Mouse (Mus musculus): ENCODE data around the gene Vmn1r178. TPM values are rescaled to one million over a fixed set of nuclear protein-coding genes. Genes with fewer than 3 reads are reported as not detected.
"Not testable (repeated sequence)": the region's sequence is repeated elsewhere in the genome, so short reads cannot be mapped to it uniquely, and the experiment has no call there.

The Vmn1r178 gene
- polyA plus RNA-seq (2014; fragmentation: Nextera tagmentation; extraction: Ambion mirVana) = not detected in 2 replicates

- Histone ChIP-seq H3K27ac (replicated peaks; ENCODE audit: low read depth, low read length) (no peak within 1 kb of the TSS), H3K27me3 (ENCODE audit: control insufficient read depth, insufficient read depth, low read length) (no peaks in the 10 kb centered on the region), H3K9ac (replicated peaks; ENCODE audit: low read length) (no peak within 1 kb of the TSS), H3K4me2 (ENCODE audit: low read length) (no peak within 1 kb of the TSS), H3K4me3 (replicated peaks; ENCODE audit: low read depth, low read length) (no peak within 1 kb of the TSS), H3K9me3 (ENCODE audit: control insufficient read depth, low read length) (peaks cover 9% of the 10 kb centered on the region; the same call in 1 of the 2 replicates), H3K36me3 (ENCODE audit: control insufficient read depth, insufficient read depth, low read length) (no peaks in the 10 kb centered on the region), H3K4me1 (ENCODE audit: control insufficient read depth, insufficient read depth, low read length) (no peaks in the 10 kb centered on the region)
- WGBS = 85% methylated on average over 1 of the region's 1 CpGs
- DNase-seq = no peak
- ATAC-seq (ENCODE audit: low FRiP score, low TSS enrichment) = no peak
Measured at GRCm38 (mm10) chr7:23891709-23892108, at the start of gene Vmn1r178. Gene Vmn1r178, plus strand, starts transcription at chr7:23892009.

GRCm38 (mm10) chr7:23866349-23866748, 25.5 kb upstream of the Vmn1r178 start, which contains the start of gene Vmn1r177:
Gene Vmn1r177, minus strand, starts transcription at chr7:23866449.
- not testable (repeated sequence) for H3K4me1 ChIP-seq (ENCODE audit: control insufficient read depth, insufficient read depth, low read length); H3K4me2 ChIP-seq (ENCODE audit: low read length); ATAC-seq (ENCODE audit: low FRiP score, low TSS enrichment); H3K27me3 ChIP-seq (ENCODE audit: control insufficient read depth, insufficient read depth, low read length); DNase-seq; H3K9me3 ChIP-seq (ENCODE audit: control insufficient read depth, low read length); H3K27ac ChIP-seq (replicated peaks; ENCODE audit: low read depth, low read length); H3K9ac ChIP-seq (replicated peaks; ENCODE audit: low read length); H3K4me3 ChIP-seq (replicated peaks; ENCODE audit: low read depth, low read length); H3K36me3 ChIP-seq (ENCODE audit: control insufficient read depth, insufficient read depth, low read length)
- WGBS = 9% methylated on average over 1 of the region's 1 CpGs

DNA sequence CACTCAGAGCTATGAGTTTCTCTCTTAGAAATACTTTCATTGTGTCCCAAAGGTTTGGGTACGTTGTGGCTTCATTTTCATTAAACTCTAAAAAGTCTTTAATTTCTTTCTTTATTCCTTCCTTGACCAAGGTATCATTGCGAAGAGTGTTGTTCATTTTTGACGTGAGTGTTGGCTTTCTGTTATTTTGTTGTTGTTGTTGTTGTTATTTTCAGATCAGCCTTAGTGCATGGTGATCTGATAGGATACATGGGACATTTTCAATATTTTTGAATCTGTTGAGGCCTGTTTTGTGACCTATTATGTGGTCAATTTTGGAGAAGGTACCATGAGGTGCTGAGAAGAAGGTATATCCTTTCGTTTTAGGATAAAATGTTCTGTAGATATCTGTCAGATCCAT, 14.9 kb upstream of the Vmn1r178 start:
- H3K36me3 ChIP-seq (ENCODE audit: control insufficient read depth, insufficient read depth, low read length); H3K4me2 ChIP-seq (ENCODE audit: low read length); H3K4me3 ChIP-seq (replicated peaks; ENCODE audit: low read depth, low read length); H3K27ac ChIP-seq (replicated peaks; ENCODE audit: low read depth, low read length); H3K4me1 ChIP-seq (ENCODE audit: control insufficient read depth, insufficient read depth, low read length); ATAC-seq (ENCODE audit: low FRiP score, low TSS enrichment); H3K27me3 ChIP-seq (ENCODE audit: control insufficient read depth, insufficient read depth, low read length); H3K9me3 ChIP-seq (ENCODE audit: control insufficient read depth, low read length); H3K9ac ChIP-seq (replicated peaks; ENCODE audit: low read length): not testable (repeated sequence)
- WGBS = 66% methylated on average over 3 of the region's 4 CpGs
- DNase-seq = peak; percentile 0

GRCm38 (mm10) chr7:23926678-23927077, 34.9 kb downstream of the Vmn1r178 start, which contains the start of gene Vmn1r179:
Gene Vmn1r179, plus strand, starts transcription at chr7:23926978.
- Histone ChIP-seq H3K4me2 (ENCODE audit: low read length) (no peak within 1 kb of the TSS), H3K36me3 (ENCODE audit: control insufficient read depth, insufficient read depth, low read length) (no peaks in the 10 kb centered on the region), H3K27me3 (ENCODE audit: control insufficient read depth, insufficient read depth, low read length) (no peaks in the 10 kb centered on the region), H3K4me1 (ENCODE audit: control insufficient read depth, insufficient read depth, low read length) (no peaks in the 10 kb centered on the region), H3K9ac (replicated peaks; ENCODE audit: low read length) (no peak within 1 kb of the TSS), H3K27ac (replicated peaks; ENCODE audit: low read depth, low read length) (no peak within 1 kb of the TSS), H3K9me3 (ENCODE audit: control insufficient read depth, low read length) (peaks cover 26% of the 10 kb centered on the region), H3K4me3 (replicated peaks; ENCODE audit: low read depth, low read length) (no peak within 1 kb of the TSS)
- DNase-seq (no peak), ATAC-seq (ENCODE audit: low FRiP score, low TSS enrichment) (no peak)
- WGBS = 47% methylated on average over 2 of the region's 2 CpGs

Other genes with a start within 250 kb of the Vmn1r178 start
- not detected in 2 replicates for gene Vmn1r172, start 233.7 kb upstream of the Vmn1r178 start, polyA plus RNA-seq (2014; fragmentation: Nextera tagmentation; extraction: Ambion mirVana)
- not detected in 2 replicates for gene Vmn1r173, start 191.3 kb upstream of the Vmn1r178 start, polyA plus RNA-seq (2014; fragmentation: Nextera tagmentation; extraction: Ambion mirVana)
- not detected in 2 replicates for gene Vmn1r174, start 139.7 kb upstream of the Vmn1r178 start, polyA plus RNA-seq (2014; fragmentation: Nextera tagmentation; extraction: Ambion mirVana)
- not detected in 2 replicates for gene Vmn1r175, start 81.4 kb upstream of the Vmn1r178 start, polyA plus RNA-seq (2014; fragmentation: Nextera tagmentation; extraction: Ambion mirVana)
- gene Vmn1r176, start 54.6 kb upstream of the Vmn1r178 start, polyA plus RNA-seq (2014; fragmentation: Nextera tagmentation; extraction: Ambion mirVana) = not detected in 2 replicates
- gene Vmn1r177, start 25.6 kb upstream of the Vmn1r178 start, polyA plus RNA-seq (2014; fragmentation: Nextera tagmentation; extraction: Ambion mirVana) = not detected in 2 replicates
- gene Vmn1r179, start 35.0 kb downstream of the Vmn1r178 start, polyA plus RNA-seq (2014; fragmentation: Nextera tagmentation; extraction: Ambion mirVana) = not detected in 2 replicates
- not detected in 2 replicates for gene Vmn1r180, start 58.6 kb downstream of the Vmn1r178 start, polyA plus RNA-seq (2014; fragmentation: Nextera tagmentation; extraction: Ambion mirVana)
- not detected in 2 replicates for gene Vmn1r181, start 82.6 kb downstream of the Vmn1r178 start, polyA plus RNA-seq (2014; fragmentation: Nextera tagmentation; extraction: Ambion mirVana)
- gene V1rd19, start 109.7 kb downstream of the Vmn1r178 start, polyA plus RNA-seq (2014; fragmentation: Nextera tagmentation; extraction: Ambion mirVana) = not detected in 2 replicates
- not detected in 2 replicates for gene Vmn1r183, start 161.2 kb downstream of the Vmn1r178 start, polyA plus RNA-seq (2014; fragmentation: Nextera tagmentation; extraction: Ambion mirVana)
- 34.1 and 41.6 TPM in 2 replicates for gene Zfp180, start 189.9 kb downstream of the Vmn1r178 start, polyA plus RNA-seq (2014; fragmentation: Nextera tagmentation; extraction: Ambion mirVana)
- 7.6 and 8.3 TPM in 2 replicates for gene Zfp112, start 220.3 kb downstream of the Vmn1r178 start, polyA plus RNA-seq (2014; fragmentation: Nextera tagmentation; extraction: Ambion mirVana)
- gene Zfp235, start 242.2 kb downstream of the Vmn1r178 start, polyA plus RNA-seq (2014; fragmentation: Nextera tagmentation; extraction: Ambion mirVana) = 25.5 and 26.5 TPM in 2 replicates